Mouse (Mus musculus): Measurements from ENCODE around the gene Mfge8. TPM values are rescaled to one million over a fixed set of nuclear protein-coding genes. Genes with fewer than 3 reads are reported as not detected.

Gene Mfge8
- 73.4 and 75.1 TPM in 2 replicates for polyA plus RNA-seq (2014; fragmentation: Nextera tagmentation; extraction: Ambion mirVana)

DNA sequence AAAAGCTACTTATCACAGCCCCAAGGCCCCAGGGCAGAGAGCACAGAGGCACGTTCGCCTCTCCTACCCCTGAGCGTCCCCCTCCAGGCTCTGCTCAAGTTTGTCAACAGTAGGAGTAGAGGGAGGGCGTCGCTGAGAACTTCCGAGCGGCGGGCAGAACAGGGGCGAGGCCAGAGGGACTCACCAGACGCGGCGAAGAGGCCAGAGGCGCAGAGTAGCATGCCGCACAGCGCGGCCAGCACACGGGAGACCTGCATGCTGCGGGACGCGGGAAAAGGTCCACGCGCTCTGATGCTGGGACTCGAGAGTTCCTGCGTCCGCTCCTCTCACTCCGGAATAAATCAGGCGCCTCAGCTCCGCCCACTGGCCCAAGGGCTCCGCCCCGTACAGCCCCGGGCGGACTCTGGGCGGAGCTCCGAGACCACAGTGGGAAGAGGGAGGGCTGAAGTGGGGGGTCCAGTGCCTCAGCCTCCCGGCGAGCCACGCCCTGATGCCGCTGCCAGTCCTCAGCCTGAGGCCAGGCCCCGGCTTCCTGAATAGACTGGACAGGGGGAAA, at the start of gene Mfge8:
Gene Mfge8 (minus strand): TSS at position 350 of the 556 bp plus-strand sequence.
- peak; percentile 95 for ATAC-seq (ENCODE audit: low FRiP score)
- peak; percentile 93 for DNase-seq (ENCODE audit: low spot score)
- no peaks in the 10 kb centered on the region for H3K27me3 ChIP-seq (ENCODE audit: control insufficient read depth, insufficient read depth, low read length)
- 0 out of 2 replicates have a peak, but pooled peaks cover 2% of the 10 kb centered on the region for H3K36me3 ChIP-seq (ENCODE audit: control insufficient read depth, insufficient read depth, low read length)
- 0 out of 2 replicates have a peak, but pooled peaks cover 3% of the 10 kb centered on the region for H3K4me1 ChIP-seq (replicated peaks; ENCODE audit: control insufficient read depth, insufficient read depth, low read length)
- under 1% methylated on average over 39 of the region's 39 CpGs for WGBS
- no peaks in the 10 kb centered on the region for H3K9me3 ChIP-seq (ENCODE audit: control insufficient read depth, low read length)
- H3K4me3 ChIP-seq (ENCODE audit: low read depth, low read length) = peak within 1 kb of the TSS; percentile 44
- H3K27ac ChIP-seq (ENCODE audit: low read depth, low read length) = no peak within 1 kb of the TSS
- peak within 1 kb of the TSS; percentile 69 for H3K4me2 ChIP-seq (replicated peaks; ENCODE audit: low read depth, low read length)
- H3K9ac ChIP-seq (ENCODE audit: low read depth, low read length) = peak within 1 kb of the TSS; percentile 20

DNA sequence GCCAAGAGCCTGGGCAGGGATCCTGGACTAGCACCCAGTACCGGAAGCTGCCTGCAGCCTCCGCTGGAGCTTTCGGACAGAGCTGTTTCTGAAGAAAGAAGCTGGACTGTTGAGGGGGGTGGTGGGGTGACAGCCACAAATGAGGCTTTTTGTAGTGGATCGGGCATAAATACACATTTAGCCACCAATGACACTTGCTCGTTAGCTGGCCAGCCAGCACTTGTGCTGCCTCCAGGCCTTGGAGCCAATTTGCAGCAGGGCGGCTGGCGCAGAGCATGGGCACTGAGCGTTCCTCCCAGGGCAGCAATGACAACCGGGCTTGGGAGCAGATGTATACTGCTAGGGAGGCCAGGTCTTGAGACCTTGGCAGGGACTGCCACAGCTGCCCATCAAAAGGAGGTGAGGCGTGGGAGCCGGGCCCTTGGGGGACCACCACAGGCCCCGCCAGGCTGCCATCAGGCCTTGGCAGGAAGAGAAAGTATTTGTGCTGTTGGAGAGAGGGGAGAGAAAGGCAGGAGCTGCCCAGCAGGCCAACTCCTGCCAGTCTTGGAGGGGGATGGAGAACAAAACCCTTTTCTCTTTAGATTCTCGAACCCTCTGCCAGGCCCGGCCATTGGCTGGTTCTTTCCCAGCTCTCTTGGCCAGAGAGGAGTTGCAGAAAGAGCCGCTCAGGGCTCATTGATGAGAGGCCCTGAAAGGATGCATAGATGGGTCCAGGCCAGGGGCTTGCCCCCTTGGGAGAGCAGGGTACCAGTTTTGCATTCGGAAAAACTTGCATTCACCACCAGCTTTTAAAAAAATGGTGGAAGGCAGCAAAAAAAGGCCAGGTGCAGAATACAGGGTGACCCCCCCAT, 45.9 kb upstream of the Mfge8 start:
- Histone ChIP-seq H3K27me3 (ENCODE audit: control insufficient read depth, insufficient read depth, low read length) (no peaks in the 10 kb centered on the region), H3K4me3 (ENCODE audit: low read depth, low read length) (no peak overlapping the region), H3K36me3 (ENCODE audit: control insufficient read depth, insufficient read depth, low read length) (no peaks in the 10 kb centered on the region), H3K4me1 (replicated peaks; ENCODE audit: control insufficient read depth, insufficient read depth, low read length) (no peaks in the 10 kb centered on the region), H3K9me3 (ENCODE audit: control insufficient read depth, low read length) (no peaks in the 10 kb centered on the region), H3K4me2 (replicated peaks; ENCODE audit: low read depth, low read length) (no peak overlapping the region), H3K27ac (ENCODE audit: low read depth, low read length) (no peak overlapping the region), H3K9ac (ENCODE audit: low read depth, low read length) (no peak overlapping the region)
- 78% methylated on average over 16 of the region's 16 CpGs for WGBS
- ATAC-seq (ENCODE audit: low FRiP score) = no peak
- DNase-seq (ENCODE audit: low spot score) = no peak

DNA sequence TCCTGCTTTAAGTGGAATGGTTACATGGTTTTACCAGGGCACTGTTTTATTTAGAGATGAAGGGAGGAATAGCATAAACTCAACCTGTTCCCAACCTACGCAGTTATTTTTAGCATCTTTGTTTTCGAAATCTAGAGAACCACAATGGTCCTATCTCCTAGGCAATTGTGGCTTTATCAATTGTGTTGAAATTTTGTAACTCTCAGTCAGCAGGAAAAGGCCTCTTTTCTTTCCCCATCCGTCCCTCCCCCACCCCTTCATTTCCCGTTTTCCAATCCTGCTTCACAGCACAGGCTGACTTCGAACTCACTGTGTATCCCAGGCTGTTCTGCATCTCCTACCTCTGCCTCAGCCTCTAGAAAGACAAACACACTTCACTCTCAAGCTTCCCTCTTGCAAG, 45.1 kb upstream of the Mfge8 start:
- WGBS = 75% methylated on average over 5 of the region's 5 CpGs
- no peak overlapping the region for H3K9ac ChIP-seq (ENCODE audit: low read depth, low read length)

DNA sequence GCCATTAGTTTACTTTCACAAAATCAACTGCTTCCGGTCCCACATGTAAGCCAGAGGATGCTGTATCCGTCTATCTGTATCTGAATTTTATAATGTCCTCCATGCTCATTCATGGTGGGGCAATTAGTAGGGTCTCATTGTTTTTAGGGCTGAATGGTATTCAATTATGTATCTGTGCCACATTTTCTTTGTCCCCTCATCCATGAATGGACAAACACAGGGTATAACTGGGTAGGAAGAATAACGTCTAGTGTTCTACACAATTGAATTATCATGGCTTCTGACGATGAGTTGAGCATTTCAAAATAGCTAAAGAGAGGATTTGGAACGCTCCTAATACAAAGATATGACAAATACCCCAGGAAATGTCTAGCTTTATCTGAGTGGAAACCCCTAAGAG, 42.6 kb upstream of the Mfge8 start:
- WGBS = 80% methylated on average over 5 of the region's 5 CpGs
- H3K36me3 ChIP-seq (ENCODE audit: control insufficient read depth, insufficient read depth, low read length) = no peaks in the 10 kb centered on the region
- ATAC-seq (ENCODE audit: low FRiP score) (no peak), DNase-seq (ENCODE audit: low spot score) (no peak)
- no peaks in the 10 kb centered on the region for H3K9me3 ChIP-seq (ENCODE audit: control insufficient read depth, low read length)
- H3K9ac ChIP-seq (ENCODE audit: low read depth, low read length) = no peak overlapping the region
- H3K27ac ChIP-seq (ENCODE audit: low read depth, low read length) = no peak overlapping the region
- no peak overlapping the region for H3K4me3 ChIP-seq (ENCODE audit: low read depth, low read length)
- no peaks in the 10 kb centered on the region for H3K4me1 ChIP-seq (replicated peaks; ENCODE audit: control insufficient read depth, insufficient read depth, low read length)
- no peak overlapping the region for H3K4me2 ChIP-seq (replicated peaks; ENCODE audit: low read depth, low read length)
- no peaks in the 10 kb centered on the region for H3K27me3 ChIP-seq (ENCODE audit: control insufficient read depth, insufficient read depth, low read length)

More for the DNA sequence above, 45.1 kb upstream of the Mfge8 start:
- H3K4me3 ChIP-seq (ENCODE audit: low read depth, low read length) = no peak overlapping the region
- ATAC-seq (ENCODE audit: low FRiP score) (no peak), DNase-seq (ENCODE audit: low spot score) (no peak)
- H3K27ac ChIP-seq (ENCODE audit: low read depth, low read length) = no peak overlapping the region
- no peaks in the 10 kb centered on the region for H3K9me3 ChIP-seq (ENCODE audit: control insufficient read depth, low read length)
- no peak overlapping the region for H3K4me2 ChIP-seq (replicated peaks; ENCODE audit: low read depth, low read length)
- H3K36me3 ChIP-seq (ENCODE audit: control insufficient read depth, insufficient read depth, low read length) = no peaks in the 10 kb centered on the region
- H3K27me3 ChIP-seq (ENCODE audit: control insufficient read depth, insufficient read depth, low read length) = no peaks in the 10 kb centered on the region
- no peaks in the 10 kb centered on the region for H3K4me1 ChIP-seq (replicated peaks; ENCODE audit: control insufficient read depth, insufficient read depth, low read length)

DNA sequence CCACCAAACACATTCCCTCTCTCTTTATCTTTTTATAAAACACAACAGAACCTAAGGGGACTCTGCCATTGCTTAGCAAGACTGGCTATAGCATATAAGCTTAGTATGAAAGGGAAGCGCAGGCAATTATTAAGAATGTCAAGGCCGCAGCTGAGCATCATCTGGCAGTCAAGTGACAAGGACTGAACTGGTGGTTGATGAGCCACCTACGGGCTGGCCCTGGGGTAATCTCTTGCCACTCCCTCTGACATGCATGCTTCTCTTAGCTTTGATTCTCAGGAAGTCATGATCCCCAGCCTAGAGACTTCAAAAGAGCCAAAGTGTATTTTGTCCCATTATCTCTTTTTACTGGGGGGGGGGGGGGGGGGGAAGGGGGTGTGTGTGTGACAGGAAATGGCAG, 41.7 kb upstream of the Mfge8 start:
- Histone ChIP-seq H3K36me3 (ENCODE audit: control insufficient read depth, insufficient read depth, low read length) (no peaks in the 10 kb centered on the region), H3K4me3 (ENCODE audit: low read depth, low read length) (no peak overlapping the region), H3K27me3 (ENCODE audit: control insufficient read depth, insufficient read depth, low read length) (no peaks in the 10 kb centered on the region), H3K27ac (ENCODE audit: low read depth, low read length) (no peak overlapping the region), H3K9me3 (ENCODE audit: control insufficient read depth, low read length) (no peaks in the 10 kb centered on the region), H3K4me2 (replicated peaks; ENCODE audit: low read depth, low read length) (no peak overlapping the region), H3K9ac (ENCODE audit: low read depth, low read length) (no peak overlapping the region), H3K4me1 (replicated peaks; ENCODE audit: control insufficient read depth, insufficient read depth, low read length) (no peaks in the 10 kb centered on the region)
- DNase-seq (ENCODE audit: low spot score) (peak; percentile 19), ATAC-seq (ENCODE audit: low FRiP score) (no peak)
- 41% methylated on average over 3 of the region's 3 CpGs for WGBS

DNA sequence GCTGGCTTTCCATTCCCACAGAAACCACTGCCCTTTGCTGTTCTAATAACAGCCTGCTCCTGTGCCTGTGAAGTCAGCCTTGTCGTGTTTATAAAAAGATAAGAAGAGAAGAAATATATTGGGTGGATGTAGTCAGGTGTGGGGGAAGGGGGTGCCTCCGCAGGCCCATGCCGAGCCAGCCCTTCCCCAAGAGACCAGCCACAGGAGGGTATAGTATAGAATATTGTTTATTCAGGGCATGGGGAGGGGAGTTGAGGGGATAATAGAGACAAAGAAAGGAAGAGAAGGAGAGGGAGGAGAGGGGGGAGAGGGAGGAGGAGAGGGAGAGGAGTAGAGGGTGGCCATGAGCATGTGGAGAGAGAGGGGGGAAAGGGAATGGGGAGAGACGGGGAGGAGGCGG, 40.4 kb upstream of the Mfge8 start:
- no peak overlapping the region for H3K4me3 ChIP-seq (ENCODE audit: low read depth, low read length)
- ATAC-seq (ENCODE audit: low FRiP score) = no peak
- H3K9me3 ChIP-seq (ENCODE audit: control insufficient read depth, low read length) = no peaks in the 10 kb centered on the region
- no peaks in the 10 kb centered on the region for H3K4me1 ChIP-seq (replicated peaks; ENCODE audit: control insufficient read depth, insufficient read depth, low read length)
- no peaks in the 10 kb centered on the region for H3K36me3 ChIP-seq (ENCODE audit: control insufficient read depth, insufficient read depth, low read length)
- no peak overlapping the region for H3K4me2 ChIP-seq (replicated peaks; ENCODE audit: low read depth, low read length)
- WGBS = 48% methylated on average over 3 of the region's 5 CpGs
- H3K27me3 ChIP-seq (ENCODE audit: control insufficient read depth, insufficient read depth, low read length) = no peaks in the 10 kb centered on the region
- H3K9ac ChIP-seq (ENCODE audit: low read depth, low read length) = no peak overlapping the region
- H3K27ac ChIP-seq (ENCODE audit: low read depth, low read length) = no peak overlapping the region
- no peak for DNase-seq (ENCODE audit: low spot score)

DNA sequence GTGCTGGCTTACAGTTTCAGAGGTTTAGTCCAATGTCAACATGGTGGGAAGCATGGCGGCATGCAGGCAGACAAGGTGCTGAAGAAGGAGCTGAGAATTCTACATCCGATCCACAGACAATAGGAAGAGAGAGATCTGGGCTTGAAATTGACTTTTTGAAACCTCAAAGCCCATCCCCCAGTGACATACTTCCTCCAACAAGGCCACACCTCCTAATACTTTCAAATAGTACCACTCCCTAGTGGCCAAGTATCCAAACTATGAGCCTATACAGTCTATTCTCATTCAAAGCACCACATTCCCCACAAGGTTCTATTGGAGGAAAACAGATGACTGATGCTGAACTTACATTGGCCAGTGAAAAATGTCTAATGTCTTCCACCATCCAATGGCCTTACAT, 38.7 kb upstream of the Mfge8 start:
- no peaks in the 10 kb centered on the region for H3K9me3 ChIP-seq (ENCODE audit: control insufficient read depth, low read length)
- WGBS = 93% methylated on average over 2 of the region's 2 CpGs
- DNase-seq (ENCODE audit: low spot score) (no peak), ATAC-seq (ENCODE audit: low FRiP score) (no peak)
- no peaks in the 10 kb centered on the region for H3K4me1 ChIP-seq (replicated peaks; ENCODE audit: control insufficient read depth, insufficient read depth, low read length)
- H3K4me3 ChIP-seq (ENCODE audit: low read depth, low read length) = no peak overlapping the region
- no peaks in the 10 kb centered on the region for H3K36me3 ChIP-seq (ENCODE audit: control insufficient read depth, insufficient read depth, low read length)
- no peaks in the 10 kb centered on the region for H3K27me3 ChIP-seq (ENCODE audit: control insufficient read depth, insufficient read depth, low read length)
- H3K27ac ChIP-seq (ENCODE audit: low read depth, low read length) = no peak overlapping the region
- no peak overlapping the region for H3K9ac ChIP-seq (ENCODE audit: low read depth, low read length)
- H3K4me2 ChIP-seq (replicated peaks; ENCODE audit: low read depth, low read length) = no peak overlapping the region

DNA sequence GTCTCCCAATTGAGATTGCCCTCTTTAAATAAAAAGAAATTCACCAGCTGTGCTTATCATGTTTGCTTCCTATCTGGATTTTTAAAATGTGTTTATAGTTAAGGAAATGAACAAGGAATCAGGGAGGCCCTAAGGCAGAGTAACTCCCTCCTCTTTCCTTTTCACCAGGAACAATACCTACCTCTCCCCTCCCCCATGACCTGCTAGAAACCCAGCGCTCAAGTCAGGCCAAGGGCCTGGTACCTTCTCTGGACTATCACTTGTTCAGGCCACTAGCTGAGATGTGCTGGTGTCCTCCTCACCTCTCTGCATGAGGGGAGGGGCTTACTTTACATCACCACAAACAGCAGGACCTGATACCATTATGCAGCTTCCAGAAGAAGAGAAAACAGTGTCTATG, 34.6 kb upstream of the Mfge8 start:
- no peak for ATAC-seq (ENCODE audit: low FRiP score)

DNA sequence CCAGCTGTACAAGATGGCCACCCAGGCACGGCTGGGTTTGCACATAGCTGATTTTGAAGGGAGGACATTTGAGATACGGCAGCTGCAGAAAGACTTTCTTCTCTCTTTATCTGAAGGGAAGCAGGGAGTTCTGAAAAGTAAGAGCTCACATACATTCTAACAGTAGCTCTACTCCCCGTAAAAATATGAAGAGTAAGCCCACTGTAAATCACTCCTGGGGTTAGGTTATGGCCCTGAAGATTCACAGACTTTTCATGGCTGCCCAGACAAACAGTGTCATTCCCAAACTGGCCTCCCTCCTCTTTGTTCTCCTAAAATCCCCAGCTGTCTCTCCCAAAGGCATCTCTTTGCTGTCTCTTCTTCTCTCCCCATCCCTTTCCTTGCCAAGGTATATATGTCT, 24.9 kb upstream of the Mfge8 start:
- Histone ChIP-seq H3K4me1 (replicated peaks; ENCODE audit: control insufficient read depth, insufficient read depth, low read length) (no peaks in the 10 kb centered on the region), H3K27ac (ENCODE audit: low read depth, low read length) (no peak overlapping the region), H3K9me3 (ENCODE audit: control insufficient read depth, low read length) (no peaks in the 10 kb centered on the region), H3K36me3 (ENCODE audit: control insufficient read depth, insufficient read depth, low read length) (no peaks in the 10 kb centered on the region), H3K27me3 (ENCODE audit: control insufficient read depth, insufficient read depth, low read length) (no peaks in the 10 kb centered on the region), H3K4me3 (ENCODE audit: low read depth, low read length) (no peak overlapping the region), H3K9ac (ENCODE audit: low read depth, low read length) (no peak overlapping the region), H3K4me2 (replicated peaks; ENCODE audit: low read depth, low read length) (no peak overlapping the region)
- WGBS = 87% methylated on average over 3 of the region's 3 CpGs
- DNase-seq (ENCODE audit: low spot score) = no peak
- no peak for ATAC-seq (ENCODE audit: low FRiP score)

More for the DNA sequence above, 34.6 kb upstream of the Mfge8 start:
- DNase-seq (ENCODE audit: low spot score) = no peak
- Histone ChIP-seq H3K4me1 (replicated peaks; ENCODE audit: control insufficient read depth, insufficient read depth, low read length) (no peaks in the 10 kb centered on the region), H3K9me3 (ENCODE audit: control insufficient read depth, low read length) (no peaks in the 10 kb centered on the region), H3K9ac (ENCODE audit: low read depth, low read length) (no peak overlapping the region), H3K4me3 (ENCODE audit: low read depth, low read length) (no peak overlapping the region), H3K27ac (ENCODE audit: low read depth, low read length) (no peak overlapping the region), H3K4me2 (replicated peaks; ENCODE audit: low read depth, low read length) (no peak overlapping the region), H3K36me3 (ENCODE audit: control insufficient read depth, insufficient read depth, low read length) (no peaks in the 10 kb centered on the region), H3K27me3 (ENCODE audit: control insufficient read depth, insufficient read depth, low read length) (no peaks in the 10 kb centered on the region)
- WGBS = 71% methylated on average over 1 of the region's 1 CpGs

All from hindbrain, embryonic 11.5 days (tissue).